Mouse (Mus musculus) embryonic fibroblast, embryonic 13.5 days (primary cell): ENCODE data around the gene Mrgprb5. TPM values are rescaled to one million over a fixed set of nuclear protein-coding genes. Genes with fewer than 3 reads are reported as not detected.
"Not testable (repeated sequence)": the region's sequence is repeated elsewhere in the genome, so short reads cannot be mapped to it uniquely, and the experiment has no call there.

Experiments
- H3K27ac ChIP-seq: 2 replicates; pipeline ENCODE4 v1.5.1; 2012; ENCODE audit warnings: low read length, control low read depth, inconsistent platforms; ENCODE audit not compliant: insufficient read depth
- H3K4me1 ChIP-seq: 2 replicates; pipeline ENCODE4 v1.6.1; 2011; ENCODE audit warnings: low read length; ENCODE audit not compliant: control insufficient read depth, insufficient read depth
- H3K4me3 ChIP-seq: 2 replicates; pipeline ENCODE4 v1.5.1; 2011; ENCODE audit warnings: mild to moderate bottlenecking, control low read depth, low read length; ENCODE audit not compliant: insufficient read depth
- CTCF ChIP-seq: IDR thresholded peaks from 2 replicates; pipeline ENCODE4 v1.5.1; 2011; ENCODE audit warnings: mild to moderate bottlenecking, control low read depth, low read length, moderate library complexity, borderline replicate concordance; ENCODE audit not compliant: insufficient read depth
- POLR2A ChIP-seq: IDR thresholded peaks from 2 replicates; pipeline ENCODE4 v1.6.1; 2011; ENCODE audit warnings: low read depth, mild to moderate bottlenecking, control low read depth, low read length, moderate library complexity
- polyA plus RNA-seq: library from polyadenylated mRNA; stranded (reverse); fragments of >200 nt; gene quantifications from 2 replicates; pipeline ENCODE4 v1.2.4, GENCODE M21; 2011; ENCODE audit warnings: low read depth; ENCODE audit not compliant: missing spikeins, insufficient read length

The Mrgprb5 gene
- polyA plus RNA-seq: not detected in 2 replicates

- Histone ChIP-seq H3K27ac (no peak within 1 kb of the TSS), H3K4me3 (no peak within 1 kb of the TSS), H3K4me1 (no peaks in the 10 kb centered on the region)
- TF ChIP-seq POLR2A: no peak
- TF ChIP-seq CTCF: no peak
These were observed at the start of gene Mrgprb5 for GRCm38 (mm10) chr7:48168919-48169318. Gene Mrgprb5, minus strand, starts transcription at chr7:48169019.

GRCm38 (mm10) chr7:48199188-48199587, 30.4 kb upstream of the Mrgprb5 start, which contains the start of gene Mrgprb4:
Gene Mrgprb4, minus strand, starts transcription at chr7:48199288.
- H3K27ac ChIP-seq: no peak within 1 kb of the TSS
- TF ChIP-seq CTCF: no peak
- no peak for TF ChIP-seq POLR2A
- no peaks in the 10 kb centered on the region for H3K4me1 ChIP-seq
- no peak within 1 kb of the TSS for H3K4me3 ChIP-seq

GRCm38 (mm10) chr7:48167471-48167870, 1.3 kb downstream of the Mrgprb5 start:
- Histone ChIP-seq H3K4me1 (no peaks in the 10 kb centered on the region), H3K4me3 (no peak overlapping the region), H3K27ac (no peak overlapping the region)
- TF ChIP-seq POLR2A: no peak
- TF ChIP-seq CTCF: no peak

- H3K4me1 ChIP-seq: no peaks in the 10 kb centered on the region
- peak overlapping the region; percentile 44 for H3K4me3 ChIP-seq
- TF ChIP-seq CTCF (no peak), POLR2A (peak; percentile 74; the same call in 1 of the 2 replicates)
- H3K27ac ChIP-seq: peak overlapping the region; percentile 48
These were observed 30.5 kb downstream of the Mrgprb5 start for GRCm38 (mm10) chr7:48138248-48138702.

- TF ChIP-seq CTCF: no peak
- TF ChIP-seq POLR2A: peak; percentile 72
- no peaks in the 10 kb centered on the region for H3K4me1 ChIP-seq
- H3K27ac ChIP-seq: peak overlapping the region; percentile 48; the same call in 1 of the 2 replicates
- peak overlapping the region; percentile 44 for H3K4me3 ChIP-seq
These were observed 31.4 kb downstream of the Mrgprb5 start for GRCm38 (mm10) chr7:48137216-48138077.

GRCm38 (mm10) chr7:48132674-48133073, 36.1 kb downstream of the Mrgprb5 start:
- H3K4me3 ChIP-seq: no peak overlapping the region

GRCm38 (mm10) chr7:48132247-48132646, 36.6 kb downstream of the Mrgprb5 start:
- not testable (repeated sequence) for H3K4me3 ChIP-seq, H3K27ac ChIP-seq

More at GRCm38 (mm10) chr7:48132674-48133073, 36.1 kb downstream of the Mrgprb5 start:
- H3K4me1 ChIP-seq: no peaks in the 10 kb centered on the region
- no peak overlapping the region for H3K27ac ChIP-seq
- TF ChIP-seq POLR2A: no peak
- no peak for TF ChIP-seq CTCF

GRCm38 (mm10) chr7:48131820-48132219, 37.0 kb downstream of the Mrgprb5 start:
- H3K27ac ChIP-seq: peak overlapping the region; percentile 96
- H3K4me1 ChIP-seq: not testable (repeated sequence)

More at GRCm38 (mm10) chr7:48132247-48132646, 36.6 kb downstream of the Mrgprb5 start:
- H3K4me1 ChIP-seq: not testable (repeated sequence)

GRCm38 (mm10) chr7:48123806-48124205, 45.0 kb downstream of the Mrgprb5 start:
- TF ChIP-seq POLR2A (no peak), CTCF (no peak)
- Histone ChIP-seq H3K27ac (no peak overlapping the region), H3K4me3 (no peak overlapping the region), H3K4me1 (no peaks in the 10 kb centered on the region)

More at GRCm38 (mm10) chr7:48131820-48132219, 37.0 kb downstream of the Mrgprb5 start:
- peak overlapping the region; percentile 66 for H3K4me3 ChIP-seq

Other genes with a start within 250 kb of the Mrgprb5 start
- not detected in 2 replicates for gene Mrgpra4, start 186.9 kb downstream of the Mrgprb5 start, polyA plus RNA-seq
- gene Mrgprx1, start 141.4 kb downstream of the Mrgprb5 start, polyA plus RNA-seq: not detected in 2 replicates
- gene Mrgprb4, start 30.3 kb upstream of the Mrgprb5 start, polyA plus RNA-seq: not detected in 2 replicates
- gene Mrgprb8, start 219.5 kb upstream of the Mrgprb5 start, polyA plus RNA-seq: not detected in 2 replicates